Mouse (Mus musculus) cortical plate, adult 2 months (tissue): ENCODE measurements at regions not wholly inside any gene's neighbourhood (a gene's known extent, or its start where the extent isn't known, plus 50 kb on each side); places are given as distances from the start of the nearest gene placed in this dataset.

Source experiments
- CTCF ChIP-seq: fragments of 200-500 bp; IDR thresholded peaks from 2 replicates; pipeline ENCODE4 v1.5.1; 2011; ENCODE audit warnings: mild to moderate bottlenecking, control low read depth, low read length; ENCODE audit not compliant: insufficient read depth; ENCODE audit errors: extremely low read depth
- POLR2A ChIP-seq: fragments of 200-500 bp; IDR thresholded peaks from 2 replicates; pipeline ENCODE4 v1.6.1; 2011; ENCODE audit warnings: mild to moderate bottlenecking, low read length, control low read depth; ENCODE audit not compliant: insufficient read depth; ENCODE audit errors: extremely low read depth

DNA sequence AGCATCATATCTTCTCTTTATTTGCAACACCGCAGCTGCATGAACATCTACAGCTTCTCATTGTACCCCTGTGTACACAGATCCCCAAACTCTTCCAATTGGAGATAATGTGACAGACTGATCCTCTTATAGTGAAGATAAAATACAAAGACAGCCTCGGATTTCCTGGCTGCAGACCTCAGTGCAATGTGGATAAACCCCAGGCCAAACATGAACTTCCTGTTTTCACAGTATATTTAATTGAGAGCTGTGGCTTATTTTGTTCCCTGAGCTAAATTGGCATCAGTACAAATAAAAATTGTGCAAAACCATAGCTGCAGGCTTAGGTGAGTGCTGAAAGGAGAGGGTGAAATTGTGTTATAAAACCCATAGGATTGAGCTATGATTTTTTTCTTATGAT, 134.8 kb upstream of the Ghitm start:
- no peak for TF ChIP-seq POLR2A
- TF ChIP-seq CTCF = no peak
